Mouse (Mus musculus): ENCODE measurements around the gene Zfp536.

Zfp536 gene

GRCm38 (mm10) chr7:37473311-37474084, 299.9 kb downstream of the Zfp536 start:
- no peak for DNase-seq (ENCODE audit: low read depth, low spot score)

- no peak for DNase-seq (ENCODE audit: low read depth, low spot score)
These were observed 301.7 kb downstream of the Zfp536 start for GRCm38 (mm10) chr7:37471726-37472125.

GRCm38 (mm10) chr7:37466477-37467243, 306.8 kb downstream of the Zfp536 start:
- no peak for DNase-seq (ENCODE audit: low read depth, low spot score)

- DNase-seq (ENCODE audit: low read depth, low spot score): peak; percentile 51
These were observed 309.2 kb downstream of the Zfp536 start for GRCm38 (mm10) chr7:37464186-37464721.

GRCm38 (mm10) chr7:37447523-37447922, 325.9 kb downstream of the Zfp536 start:
- DNase-seq (ENCODE audit: low read depth, low spot score): no peak

- DNase-seq (ENCODE audit: low read depth, low spot score): no peak
These were observed 333.5 kb downstream of the Zfp536 start for GRCm38 (mm10) chr7:37439912-37440311.

GRCm38 (mm10) chr7:37439117-37439844, 334.2 kb downstream of the Zfp536 start:
- peak; percentile 45 for DNase-seq (ENCODE audit: low read depth, low spot score)

- DNase-seq (ENCODE audit: low read depth, low spot score): no peak
These were observed 335.6 kb downstream of the Zfp536 start for GRCm38 (mm10) chr7:37437887-37438286.

GRCm38 (mm10) chr7:37433156-37433555, 340.3 kb downstream of the Zfp536 start:
- DNase-seq (ENCODE audit: low read depth, low spot score): no peak

- DNase-seq (ENCODE audit: low read depth, low spot score): no peak
These were observed 342.0 kb downstream of the Zfp536 start for GRCm38 (mm10) chr7:37431471-37431870.

GRCm38 (mm10) chr7:37426061-37426460, 347.4 kb downstream of the Zfp536 start:
- no peak for DNase-seq (ENCODE audit: low read depth, low spot score)

GRCm38 (mm10) chr7:37422966-37423365, 350.5 kb downstream of the Zfp536 start:
- DNase-seq (ENCODE audit: low read depth, low spot score): no peak

Data from embryo, embryonic 11.5 days (tissue).